In genomic region chr15:52160181-52161088, GRCm38 (mm10) we compare ENCODE assay signal across 7 mouse cellular contexts.
DNase-seq lines count a peak whose midpoint lies in the region; ATAC-seq lines count a peak whose summit lies in the region.

No protein-coding gene starts in this region.

- peak overlapping the region; percentile 25 for H3K9ac ChIP-seq in hindbrain, embryonic 15.5 days

- peak; percentile 87 for ATAC-seq in hindbrain, embryonic 15.5 days (ENCODE audit: low FRiP score, low read depth)

- 10% methylated on average over 18 of the region's 18 CpGs for WGBS in hindbrain, embryonic 15.5 days

- H3K4me2 ChIP-seq in hindbrain, embryonic 15.5 days: peak overlapping the region; percentile 51

- no peaks in the 10 kb centered on the region for H3K36me3 ChIP-seq in hindbrain, embryonic 15.5 days

- H3K27me3 ChIP-seq in hindbrain, embryonic 15.5 days: no peaks in the 10 kb centered on the region

- peak overlapping the region; percentile 71 for H3K27ac ChIP-seq in hindbrain, embryonic 15.5 days (replicated peaks)

- peak; percentile 66 to 84 for DNase-seq in adrenal gland, adult (ENCODE audit: inconsistent age in 2 of 2, low spot score in 1 of 2)
- DNase-seq in cerebellum, postnatal 25 days: peak; percentile 90 to 94
- peak; percentile 65 to 73 for DNase-seq in frontal cortex, postnatal 25 days (ENCODE audit: low spot score in 2 of 2)
- peak; percentile 78 for DNase-seq in left cerebral cortex, adult 11 months (ENCODE audit: low spot score)
- DNase-seq in lung, postnatal 4 days: peak; percentile 74 to 82
- peak; percentile 83 for DNase-seq in right cerebral cortex, postnatal 25 days

- peaks cover 23% of the 10 kb centered on the region for H3K4me1 ChIP-seq in hindbrain, embryonic 15.5 days (replicated peaks)

- peak overlapping the region; percentile 19 for H3K4me3 ChIP-seq in hindbrain, embryonic 15.5 days

- H3K9me3 ChIP-seq in hindbrain, embryonic 15.5 days: no peaks in the 10 kb centered on the region

Comparison
In these comparisons a context has a peak if more than half of its experiments do, and no peak if none do; other contexts are left out.
1. Peak in every context shown above with its lines: DNase-seq, ATAC-seq, H3K4me3 ChIP-seq and H3K27ac ChIP-seq.